Mouse (Mus musculus): ENCODE results near the gene Gm9611. TPM values are rescaled to one million over a fixed set of nuclear protein-coding genes. Genes with fewer than 3 reads are reported as not detected.
"Not testable (repeated sequence)": the region's sequence is repeated elsewhere in the genome, so short reads cannot be mapped to it uniquely, and the experiment has no call there.

Gm9611 gene
- not detected in 2 replicates for polyA plus RNA-seq (2015; fragmentation: Nextera tagmentation; extraction: Ambion mirVana)

DNA sequence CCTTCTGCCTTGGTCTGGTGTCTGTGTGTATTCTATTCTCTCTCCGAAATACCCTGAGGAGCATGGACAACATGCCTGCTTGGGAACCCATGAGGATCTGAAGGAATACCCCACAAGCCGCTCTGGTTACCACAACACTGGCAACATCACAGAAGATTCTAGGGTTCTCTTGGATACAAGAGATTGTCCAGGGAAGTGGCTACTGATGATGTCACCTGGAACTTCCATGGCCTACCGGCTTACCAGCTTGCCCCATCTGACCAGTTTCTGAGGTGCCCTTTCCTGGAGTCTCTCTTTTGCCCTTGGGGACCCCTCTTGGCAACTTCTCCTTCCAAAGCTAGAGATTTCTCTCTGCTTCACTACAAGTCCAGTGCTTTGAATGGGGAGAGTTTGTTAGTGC, at the start of gene Gm9611:
Gene Gm9611 (minus strand): TSS at position 101 of the 400 bp plus-strand sequence.
- not testable (repeated sequence) for H3K27ac ChIP-seq; H3K4me2 ChIP-seq; H3K9ac ChIP-seq; H3K4me1 ChIP-seq; H3K4me3 ChIP-seq; H3K36me3 ChIP-seq; H3K27me3 ChIP-seq; ATAC-seq (ENCODE audit: borderline replicate concordance, extremely low read depth, low FRiP score, low TSS enrichment); H3K9me3 ChIP-seq
- 80% methylated on average over 1 of the region's 3 CpGs for WGBS

DNA sequence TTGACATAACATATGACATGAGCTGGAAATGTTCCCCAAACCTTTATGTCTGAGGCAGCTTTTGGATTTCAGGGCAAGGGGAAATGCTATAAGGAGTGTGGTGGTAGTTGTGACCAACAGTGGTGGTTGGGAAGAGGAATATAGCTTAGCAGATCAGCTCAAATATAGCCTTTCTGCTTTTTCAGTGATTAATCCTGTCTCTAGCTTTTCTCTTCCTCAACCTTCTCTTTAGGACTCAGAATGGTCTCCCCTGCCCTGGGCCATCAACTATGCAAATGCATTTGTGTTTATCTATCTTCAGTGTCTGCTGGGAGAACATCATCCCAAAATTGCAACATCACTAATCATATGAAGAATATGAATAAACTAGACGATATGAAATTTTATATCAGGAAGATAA, 12.8 kb upstream of the Gm9611 start, which contains the start of gene Gm7995:
Gene Gm7995 (plus strand): TSS at position 301 of the 400 bp plus-strand sequence.
- not testable (repeated sequence) for H3K4me2 ChIP-seq; H3K36me3 ChIP-seq; H3K4me1 ChIP-seq; H3K27ac ChIP-seq; H3K9ac ChIP-seq; ATAC-seq (ENCODE audit: borderline replicate concordance, extremely low read depth, low FRiP score, low TSS enrichment); H3K4me3 ChIP-seq; H3K9me3 ChIP-seq; H3K27me3 ChIP-seq
- WGBS, result no CpG with 5 or more reads among the region's 1 CpGs

DNA sequence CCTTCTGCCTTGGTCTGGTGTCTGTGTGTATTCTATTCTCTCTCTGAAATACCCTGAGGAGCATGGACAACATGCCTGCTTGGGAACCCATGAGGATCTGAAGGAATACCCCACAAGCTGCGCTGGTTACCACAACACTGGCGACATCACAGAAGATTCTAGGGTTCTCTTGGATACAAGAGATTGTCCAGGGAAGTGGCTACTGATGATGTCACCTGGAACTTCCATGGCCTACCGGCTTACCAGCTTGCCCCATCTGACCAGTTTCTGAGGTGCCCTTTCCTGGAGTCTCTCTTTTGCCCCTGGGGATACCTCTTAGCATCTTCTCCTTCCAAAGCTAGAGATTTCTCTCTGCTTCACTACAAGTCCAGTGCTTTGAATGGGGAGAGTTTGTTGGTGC, 37.2 kb downstream of the Gm9611 start, which contains the start of gene Gm17026:
Gene Gm17026 (minus strand): TSS at position 101 of the 400 bp plus-strand sequence.
- H3K4me1 ChIP-seq; H3K9ac ChIP-seq; H3K27me3 ChIP-seq; H3K27ac ChIP-seq; H3K4me2 ChIP-seq; H3K36me3 ChIP-seq; H3K4me3 ChIP-seq; H3K9me3 ChIP-seq; ATAC-seq (ENCODE audit: borderline replicate concordance, extremely low read depth, low FRiP score, low TSS enrichment): not testable (repeated sequence)
- 100% methylated on average over 1 of the region's 3 CpGs for WGBS

Small RNAs within 50 kb of the gene (microRNA-seq; reads per million reads assigned to microRNA genes)
- gene Gm25208 (not detected), gene Gm25892 (not detected)

Other genes with a start within 250 kb of the Gm9611 start
- not detected in 2 replicates for gene Gm7951, start 180.0 kb downstream of the Gm9611 start, polyA plus RNA-seq (2015; fragmentation: Nextera tagmentation; extraction: Ambion mirVana)
- gene Gm17027, start 134.7 kb downstream of the Gm9611 start, polyA plus RNA-seq (2015; fragmentation: Nextera tagmentation; extraction: Ambion mirVana), result not detected in 2 replicates
- not detected in 2 replicates for gene Gm3573, start 106.6 kb downstream of the Gm9611 start, polyA plus RNA-seq (2015; fragmentation: Nextera tagmentation; extraction: Ambion mirVana)
- not detected in 2 replicates for gene Gm17026, start 37.3 kb downstream of the Gm9611 start, polyA plus RNA-seq (2015; fragmentation: Nextera tagmentation; extraction: Ambion mirVana)
- gene Gm7995, start 12.9 kb upstream of the Gm9611 start, polyA plus RNA-seq (2015; fragmentation: Nextera tagmentation; extraction: Ambion mirVana), result not detected in 2 replicates
- not detected in 2 replicates for gene Gm8005, start 142.3 kb upstream of the Gm9611 start, polyA plus RNA-seq (2015; fragmentation: Nextera tagmentation; extraction: Ambion mirVana)
- gene Gm8011, start 166.5 kb upstream of the Gm9611 start, polyA plus RNA-seq (2015; fragmentation: Nextera tagmentation; extraction: Ambion mirVana), result not detected in 2 replicates
- not detected in 2 replicates for gene Gm8020, start 205.0 kb upstream of the Gm9611 start, polyA plus RNA-seq (2015; fragmentation: Nextera tagmentation; extraction: Ambion mirVana)
- not detected in 2 replicates for gene Gm8024, start 226.9 kb upstream of the Gm9611 start, polyA plus RNA-seq (2015; fragmentation: Nextera tagmentation; extraction: Ambion mirVana)